Mouse (Mus musculus) lung, embryonic 14.5 days (tissue): ENCODE results near the gene Tmem117. TPM values are rescaled to one million over a fixed set of nuclear protein-coding genes. Genes with fewer than 3 reads are reported as not detected.

Experiments
- ATAC-seq: fragments of 200-750 bp; cut with Nextera tagmentation; 2 replicates; pipeline ENCODE4 v1.8.0; 2017; ENCODE audit warnings: mild to moderate bottlenecking, moderate TSS enrichment, moderate library complexity; ENCODE audit not compliant: insufficient read depth
- DNase-seq: peaks from one replicate; pipeline ENCODE4 v3.0.0-alpha.2; 2015
- H3K27ac ChIP-seq: fragments of 300-500 bp; sonication (generic); 2 replicates; pipeline ENCODE4 v1.5.1; 2014; ENCODE audit warnings: low read depth, mild to moderate bottlenecking, moderate library complexity
- H3K27me3 ChIP-seq: fragments of 300-500 bp; sonication (generic); 2 replicates; pipeline ENCODE4 v1.6.1; 2014; ENCODE audit warnings: low read length, control low read depth; ENCODE audit not compliant: insufficient read depth
- H3K36me3 ChIP-seq: fragments of 300-500 bp; sonication (generic); 2 replicates; pipeline ENCODE4 v1.6.1; 2014; ENCODE audit warnings: control low read depth; ENCODE audit not compliant: insufficient read depth
- H3K4me1 ChIP-seq: fragments of 300-500 bp; sonication (generic); 2 replicates; pipeline ENCODE4 v1.6.1; 2014; ENCODE audit warnings: antibody characterized with exemption, control low read depth; ENCODE audit not compliant: insufficient read depth
- H3K4me2 ChIP-seq: fragments of 300-500 bp; sonication (generic); 2 replicates; pipeline ENCODE4 v1.6.1; 2014; ENCODE audit warnings: mild to moderate bottlenecking
- H3K4me3 ChIP-seq: fragments of 300-500 bp; sonication (generic); 2 replicates; pipeline ENCODE4 v1.5.1; 2014; ENCODE audit warnings: low read depth, low read length
- H3K9ac ChIP-seq: fragments of 300-500 bp; sonication (generic); 2 replicates; pipeline ENCODE4 v1.6.1; 2014
- H3K9me3 ChIP-seq: fragments of 300-500 bp; sonication (generic); 2 replicates; pipeline ENCODE4 v1.6.1; 2016; ENCODE audit warnings: low read depth, low read length, control low read depth
- CTCF ChIP-seq: IDR thresholded peaks from 2 replicates; pipeline ENCODE4 v1.5.1; 2016; ENCODE audit warnings: antibody characterized with exemption, low read depth
- WGBS: fragments of 180-500 bp; shearing (Covaris S2); extraction: QIAGEN DNeasy Blood & Tissue Kit; methylation state at CpG from one replicate; pipeline ENCODE4 v1.1.7; 2014; 5-methylcytosine and 5-hydroxymethylcytosine counted together
- polyA plus RNA-seq: library from polyadenylated mRNA; unstranded; fragments of >200 nt; fragmentation: Nextera tagmentation; extraction: Ambion mirVana; gene quantifications from 2 replicates; pipeline ENCODE4 v1.2.1, GENCODE M21; 2014

Gene Tmem117
- polyA plus RNA-seq, 1 experiment from 2014 or later = 2.8 TPM

- no peak overlapping the region for H3K4me2 ChIP-seq
- DNase-seq (no peak), ATAC-seq (no peak)
- no peak overlapping the region for H3K9ac ChIP-seq
- no peak overlapping the region for H3K4me3 ChIP-seq
- H3K36me3 ChIP-seq = no peaks in the 10 kb centered on the region
- H3K27me3 ChIP-seq = no peaks in the 10 kb centered on the region
- no peak for TF ChIP-seq CTCF
- no peak overlapping the region for H3K27ac ChIP-seq
- no peaks in the 10 kb centered on the region for H3K4me1 ChIP-seq
- no peaks in the 10 kb centered on the region for H3K9me3 ChIP-seq
Measured at GRCm38 (mm10) chr15:95101522-95101921, 472.5 kb downstream of the Tmem117 start.

GRCm38 (mm10) chr15:95107246-95107809, 478.3 kb downstream of the Tmem117 start:
- 72% methylated on average over 8 of the region's 8 CpGs for WGBS
- Histone ChIP-seq H3K4me3 (no peak overlapping the region), H3K9me3 (no peaks in the 10 kb centered on the region), H3K27me3 (no peaks in the 10 kb centered on the region), H3K36me3 (no peaks in the 10 kb centered on the region), H3K27ac (no peak overlapping the region), H3K9ac (no peak overlapping the region), H3K4me2 (no peak overlapping the region), H3K4me1 (no peaks in the 10 kb centered on the region)
- no peak for ATAC-seq
- TF ChIP-seq CTCF = no peak
- DNase-seq = peak; percentile 4

- ATAC-seq = no peak
- no peak overlapping the region for H3K4me3 ChIP-seq
- no peaks in the 10 kb centered on the region for H3K9me3 ChIP-seq
- no peak for DNase-seq
- 83% methylated on average over 4 of the region's 4 CpGs for WGBS
- no peaks in the 10 kb centered on the region for H3K36me3 ChIP-seq
- no peak overlapping the region for H3K27ac ChIP-seq
- H3K4me1 ChIP-seq = no peaks in the 10 kb centered on the region
- H3K4me2 ChIP-seq = no peak overlapping the region
- H3K27me3 ChIP-seq = no peaks in the 10 kb centered on the region
- H3K9ac ChIP-seq = no peak overlapping the region
- TF ChIP-seq CTCF = no peak
Measured at GRCm38 (mm10) chr15:95108626-95109025, 479.6 kb downstream of the Tmem117 start.

DNA sequence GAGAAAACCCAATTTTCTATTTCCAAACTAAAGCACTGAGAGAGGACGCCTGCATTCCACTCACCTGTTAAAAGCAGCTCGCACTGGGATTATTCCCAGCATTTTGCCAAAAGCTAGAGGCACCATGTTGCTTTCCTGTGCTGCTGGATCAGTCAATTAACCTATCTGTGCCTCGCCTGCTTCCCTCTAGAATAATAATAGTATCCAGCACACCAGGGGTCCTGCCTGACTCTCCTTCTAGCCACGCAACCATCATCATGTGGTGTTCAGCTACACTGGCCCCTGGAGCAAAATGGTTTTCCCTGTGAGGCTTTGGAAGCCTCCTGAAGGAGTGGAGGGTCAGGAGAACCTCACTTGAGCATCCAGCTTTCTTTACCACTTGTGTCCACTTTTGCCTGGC, 502.4 kb downstream of the Tmem117 start:
- Histone ChIP-seq H3K36me3 (no peaks in the 10 kb centered on the region), H3K4me3 (no peak overlapping the region), H3K4me1 (no peaks in the 10 kb centered on the region), H3K27ac (no peak overlapping the region), H3K9ac (no peak overlapping the region), H3K4me2 (no peak overlapping the region), H3K27me3 (no peaks in the 10 kb centered on the region), H3K9me3 (no peaks in the 10 kb centered on the region)
- DNase-seq (no peak), ATAC-seq (no peak)
- 73% methylated on average over 4 of the region's 4 CpGs for WGBS
- no peak for TF ChIP-seq CTCF

GRCm38 (mm10) chr15:95135926-95136609, 507.0 kb downstream of the Tmem117 start:
- Histone ChIP-seq H3K36me3 (no peaks in the 10 kb centered on the region), H3K4me2 (no peak overlapping the region), H3K27me3 (no peaks in the 10 kb centered on the region), H3K9ac (no peak overlapping the region), H3K9me3 (no peaks in the 10 kb centered on the region), H3K27ac (no peak overlapping the region), H3K4me1 (no peaks in the 10 kb centered on the region), H3K4me3 (no peak overlapping the region)
- DNase-seq = no peak
- no peak for TF ChIP-seq CTCF
- 0 out of 2 replicates have a peak, but pooled peaks have one; percentile 14 for ATAC-seq
- WGBS = 91% methylated on average over 17 of the region's 17 CpGs

DNA sequence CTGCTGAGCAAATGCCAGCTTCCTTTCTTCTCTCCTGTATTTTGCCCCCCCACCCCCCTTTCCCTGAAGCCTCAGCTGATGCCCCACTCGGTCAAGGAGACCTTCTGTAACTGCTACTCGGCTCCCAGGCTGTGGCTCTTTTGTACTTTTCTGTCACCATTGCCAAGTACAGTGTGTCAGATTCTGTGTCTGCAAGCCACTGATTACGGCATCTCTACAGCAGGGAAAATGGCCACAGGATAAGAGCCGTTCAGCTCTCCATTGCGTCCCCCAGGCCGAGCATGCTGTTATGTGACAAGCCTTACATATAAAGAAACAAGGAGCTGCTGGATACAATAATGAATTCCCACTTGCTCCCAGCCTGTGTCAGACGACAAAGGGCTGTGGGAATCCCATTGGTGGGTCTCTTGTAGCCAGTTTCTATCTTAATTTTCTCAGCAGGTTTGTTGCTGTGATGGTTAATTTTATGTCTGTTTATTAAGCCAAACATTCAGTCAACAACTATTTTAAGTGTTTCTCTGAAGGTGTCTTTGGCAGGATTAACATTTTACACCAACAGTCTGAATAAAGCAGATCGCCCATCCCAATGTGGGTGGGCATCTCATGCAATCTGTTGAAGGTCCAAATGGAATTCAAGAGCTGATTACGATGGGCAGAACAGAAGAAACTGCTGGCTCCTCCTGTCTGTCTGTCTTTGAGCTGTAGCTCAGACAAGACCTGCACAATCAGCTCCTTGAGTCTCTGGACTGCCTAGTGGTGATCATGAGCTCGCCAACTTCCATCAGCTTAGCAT, 508.2 kb downstream of the Tmem117 start:
- Histone ChIP-seq H3K9ac (no peak overlapping the region), H3K4me1 (no peaks in the 10 kb centered on the region), H3K4me2 (no peak overlapping the region), H3K36me3 (no peaks in the 10 kb centered on the region), H3K27ac (no peak overlapping the region), H3K9me3 (no peaks in the 10 kb centered on the region), H3K27me3 (no peaks in the 10 kb centered on the region), H3K4me3 (no peak overlapping the region)
- no peak for TF ChIP-seq CTCF
- ATAC-seq (no peak), DNase-seq (no peak)
- WGBS = 68% methylated on average over 10 of the region's 10 CpGs

GRCm38 (mm10) chr15:95138709-95139409, 509.8 kb downstream of the Tmem117 start:
- Histone ChIP-seq H3K4me1 (no peaks in the 10 kb centered on the region), H3K9me3 (no peaks in the 10 kb centered on the region), H3K4me2 (no peak overlapping the region), H3K27ac (no peak overlapping the region), H3K9ac (no peak overlapping the region), H3K36me3 (no peaks in the 10 kb centered on the region), H3K4me3 (no peak overlapping the region), H3K27me3 (no peaks in the 10 kb centered on the region)
- DNase-seq (peak; percentile 63), ATAC-seq (peak; percentile 82)
- WGBS = 37% methylated on average over 12 of the region's 12 CpGs
- TF ChIP-seq CTCF = no peak
